Mouse (Mus musculus) layer of hippocampus, adult 2 months (tissue): ENCODE results near the gene Btc. TPM values are rescaled to one million over a fixed set of nuclear protein-coding genes. Genes with fewer than 3 reads are reported as not detected.
A peak's percentile ranks its signal among the peaks of the same experiment; 100 is the strongest.

Experiments
- DNase-seq, 2 experiments: peaks; one replicate each; pipeline ENCODE4 v3.0.0; 2022; ENCODE audit warnings: low spot score in 2 of 2
- H3K27ac ChIP-seq: fragments of 200-600 bp; 2 replicates; pipeline ENCODE4 v1.8.1; 2022
- H3K4me3 ChIP-seq: fragments of 200-600 bp; 2 replicates; pipeline ENCODE4 v1.8.1; 2022; ENCODE audit warnings: mild to moderate bottlenecking
- CTCF ChIP-seq: fragments of 200-600 bp; conservative IDR thresholded peaks from 2 replicates; pipeline ENCODE4 v1.8.1; 2022; ENCODE audit warnings: antibody characterized with exemption, mild to moderate bottlenecking, moderate library complexity
- long read RNA-seq, 2 experiments: library from polyadenylated mRNA; stranded (forward); transcript quantifications; one replicate each; pipeline ENCODE4 v2.0.0; 2021; ENCODE audit warnings: borderline mapping rate in 2 of 2
- total RNA-seq, 2 experiments: library from RNA; stranded (reverse); gene quantifications; 2 replicates each; pipeline ENCODE4 v1.2.3; 2021

The Btc gene
- 1 to 10 TPM; 1.0 to 1.4 TPM for total RNA-seq
- long read RNA-seq, experiment 1, result 0 reads
- long read RNA-seq, experiment 2, result 0 reads

DNA sequence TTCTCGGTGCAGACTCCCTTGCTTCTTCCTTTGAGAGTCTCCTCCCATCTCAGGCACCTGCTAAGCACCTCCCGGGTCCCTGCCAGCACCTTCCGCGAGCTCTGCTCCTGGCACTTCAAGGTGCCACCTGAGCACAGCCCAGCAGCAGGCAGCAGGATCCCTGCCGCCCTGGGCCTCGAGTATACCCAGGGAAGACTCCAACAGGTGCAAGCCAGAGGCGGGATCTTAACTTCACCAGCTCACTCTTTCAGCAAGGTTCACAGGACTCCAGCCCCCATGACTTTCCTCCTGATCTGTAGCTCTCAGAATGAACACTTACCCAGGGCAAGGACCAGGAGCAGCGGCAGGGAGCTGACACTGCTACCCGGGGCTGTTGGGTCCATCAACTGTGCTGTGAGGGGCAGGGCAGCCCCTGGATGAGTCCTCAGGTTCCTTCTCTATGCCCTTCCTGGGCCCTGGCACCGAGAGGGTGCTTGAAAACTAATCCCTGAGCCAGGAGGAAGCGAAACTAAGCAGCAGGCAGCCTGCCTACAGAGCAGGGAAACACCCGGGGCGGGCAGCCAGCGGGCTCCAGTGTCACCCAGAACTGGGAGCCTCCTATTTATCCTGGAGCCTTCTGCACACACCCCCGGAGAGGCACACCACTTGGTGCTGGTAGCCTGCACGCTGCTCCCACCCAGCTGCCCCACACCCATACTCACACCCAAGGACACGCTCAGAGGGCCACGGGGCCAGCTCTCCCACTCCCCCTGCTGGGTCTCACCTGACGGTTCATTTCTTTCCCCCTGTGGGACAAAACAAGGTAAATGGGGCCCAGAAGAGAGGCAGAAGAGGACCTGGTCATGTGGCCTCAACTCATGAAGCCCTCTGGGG lies at the start of gene Btc:
TSS of gene Btc (minus strand) at position 656 of the 873 bp plus-strand sequence.
- Histone ChIP-seq H3K27ac (no peak within 1 kb of the TSS; the same call in 1 of the 2 replicates), H3K4me3 (peak within 1 kb of the TSS; percentile 51)
- peak; percentile 75 for TF ChIP-seq CTCF
- peak; percentile 23 to 60 for DNase-seq

DNA sequence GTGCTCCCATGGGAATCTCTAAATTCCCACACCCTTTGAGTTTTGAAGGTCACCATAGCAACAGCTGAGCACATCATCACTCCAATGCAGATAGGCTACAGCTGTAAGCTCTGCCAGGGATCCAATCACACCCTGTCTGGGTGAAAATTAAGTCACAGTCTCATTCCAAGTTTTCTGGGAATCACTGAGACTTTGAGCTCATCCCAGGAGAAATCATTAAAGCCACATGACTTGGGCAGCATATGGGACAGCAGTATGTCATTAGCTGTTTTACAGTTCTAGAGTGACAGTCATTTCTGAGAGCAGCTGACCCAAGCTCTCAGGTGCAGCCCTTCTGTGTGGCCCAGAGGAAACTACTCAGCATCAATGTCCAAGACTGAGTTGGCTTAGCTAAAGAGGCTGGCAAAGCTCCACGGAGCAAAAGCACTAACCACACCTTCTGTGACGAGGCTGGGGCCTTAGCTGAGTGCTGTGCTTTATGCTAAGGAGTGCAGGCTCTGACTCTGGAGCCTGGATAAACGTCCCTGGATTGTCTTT lies 42.3 kb upstream of the Btc start:
- H3K27ac ChIP-seq, result no peak overlapping the region
- peak; percentile 5 to 17 for DNase-seq
- no peak for TF ChIP-seq CTCF
- no peak overlapping the region for H3K4me3 ChIP-seq

DNA sequence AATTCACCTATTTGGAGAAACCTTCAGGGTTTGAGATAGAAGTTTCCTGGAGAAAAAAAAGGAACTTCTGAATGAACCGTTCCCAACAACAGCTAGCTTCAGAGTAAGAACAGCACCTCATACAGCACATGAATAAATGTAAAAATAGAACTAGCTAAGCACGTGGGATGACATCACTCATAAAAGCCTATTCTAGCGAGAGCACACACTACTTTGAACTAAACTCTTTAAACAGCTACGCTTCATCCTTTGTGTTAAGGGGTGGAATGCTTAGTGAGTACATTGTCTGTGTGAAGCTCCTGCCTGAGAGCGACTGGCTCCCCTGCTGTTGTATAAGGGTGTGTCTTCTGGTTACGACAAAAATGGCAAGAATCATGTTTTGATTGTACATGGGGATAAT lies 33.8 kb upstream of the Btc start:
- no peak for DNase-seq
- H3K4me3 ChIP-seq, result no peak overlapping the region
- TF ChIP-seq CTCF, result no peak
- no peak overlapping the region for H3K27ac ChIP-seq

DNA sequence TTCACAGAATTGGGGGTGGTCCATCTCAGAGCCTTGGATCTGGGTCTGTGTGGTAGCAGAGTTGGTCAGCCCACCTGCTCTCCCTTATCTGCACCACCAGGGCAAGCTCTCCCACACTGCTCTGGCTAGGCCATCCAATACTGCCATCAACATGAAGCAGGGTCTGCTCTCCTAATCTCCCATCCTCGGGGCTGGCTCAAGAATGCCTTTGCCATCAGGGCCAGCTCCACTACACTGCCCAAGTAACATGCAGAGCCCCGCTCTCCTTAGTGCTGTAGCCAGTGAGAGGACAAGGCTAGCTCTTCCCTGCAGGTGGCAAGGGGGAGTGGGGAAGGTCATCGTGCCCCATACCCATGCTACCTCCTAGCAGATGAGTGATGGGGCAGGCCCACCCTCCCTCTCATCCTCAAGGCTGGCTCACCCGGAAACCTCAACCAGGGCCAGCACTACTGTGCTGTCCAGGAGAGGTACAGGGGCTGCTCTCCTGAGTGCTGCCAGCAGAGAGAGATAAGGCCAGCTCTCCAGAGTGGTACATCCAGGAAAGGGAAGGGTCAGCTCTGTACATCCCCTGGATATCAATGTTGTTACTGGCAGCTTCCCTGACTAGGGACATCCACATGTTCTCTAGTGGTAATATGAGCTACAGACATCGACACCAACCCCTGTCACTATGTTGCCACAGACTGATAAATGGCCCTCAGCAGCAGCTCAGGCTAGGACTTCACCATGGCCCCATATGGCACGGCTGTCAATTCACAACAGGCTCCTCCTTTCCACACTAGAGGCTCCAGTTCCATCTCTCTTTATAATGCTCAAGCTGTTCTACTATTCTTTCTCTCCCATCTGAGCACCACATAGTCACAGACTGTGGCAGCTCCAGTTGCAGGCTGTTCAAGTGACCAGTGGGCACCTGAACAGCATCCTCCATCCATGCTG lies 32.2 kb upstream of the Btc start:
- H3K4me3 ChIP-seq, result no peak overlapping the region
- H3K27ac ChIP-seq, result no peak overlapping the region
- no peak for TF ChIP-seq CTCF
- no peak for DNase-seq

DNA sequence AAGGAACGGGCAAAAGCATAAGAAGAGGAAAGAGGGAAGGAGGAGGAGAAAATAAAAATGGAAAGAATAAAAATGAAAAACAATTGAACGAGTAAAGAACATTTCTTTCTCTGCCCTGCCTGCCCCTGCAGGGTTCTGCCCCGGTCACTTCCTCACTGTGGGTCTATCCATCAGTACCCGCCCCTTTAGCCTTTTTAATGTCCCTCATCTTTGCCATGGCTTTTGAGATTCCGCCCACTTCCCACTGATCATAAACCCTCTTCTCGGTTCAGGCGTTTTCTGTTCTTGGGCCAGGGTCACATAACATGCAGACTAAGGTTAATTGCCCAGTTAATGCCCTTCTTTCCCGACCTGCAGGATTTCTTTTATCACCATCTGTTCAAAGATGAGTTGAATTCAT lies 25.8 kb upstream of the Btc start:
- Histone ChIP-seq H3K27ac (no peak overlapping the region), H3K4me3 (no peak overlapping the region)
- no peak for DNase-seq
- no peak for TF ChIP-seq CTCF

DNA sequence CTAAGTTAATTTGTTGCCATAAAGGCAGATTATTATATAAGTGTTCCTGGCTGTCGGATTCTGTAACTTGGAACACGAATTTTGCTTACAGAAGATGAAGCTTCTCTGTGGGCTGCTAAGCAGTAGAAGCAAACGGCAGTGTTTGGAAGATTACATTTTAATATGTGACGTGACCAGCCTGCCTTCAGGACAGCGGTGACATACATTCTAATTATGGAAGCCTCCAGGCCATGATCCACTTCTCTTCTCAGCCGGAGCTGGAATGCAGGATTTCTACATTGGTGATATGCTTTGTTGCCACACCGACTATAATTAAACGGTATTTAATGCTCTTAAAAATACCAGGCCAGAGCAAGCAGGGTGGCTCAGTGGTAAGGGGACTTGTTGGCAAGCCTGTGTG lies 11.0 kb upstream of the Btc start:
- no peak for TF ChIP-seq CTCF
- Histone ChIP-seq H3K4me3 (no peak overlapping the region), H3K27ac (0 out of 2 replicates have a peak overlapping the region, but pooled peaks have one; percentile 19)
- peak in 1 of 2 experiments; percentile 11 for DNase-seq

DNA sequence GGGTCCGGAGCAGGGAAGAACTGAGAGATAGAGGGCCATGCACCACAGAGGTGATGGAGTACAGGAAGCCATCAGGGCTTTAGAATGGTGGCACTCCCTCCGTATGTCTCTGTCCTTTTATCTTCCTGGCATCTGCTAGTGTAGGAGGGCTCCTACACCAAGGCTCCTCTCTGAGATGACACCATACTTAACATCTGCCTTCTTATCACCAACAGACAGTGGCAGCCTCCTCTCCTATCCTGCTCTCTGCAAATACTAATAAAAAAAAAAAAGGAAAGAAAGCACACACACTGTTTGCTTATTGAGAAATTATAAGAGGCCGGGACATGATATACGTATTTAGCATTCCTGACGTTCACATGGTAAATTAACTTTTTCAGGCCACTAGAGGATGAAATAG lies 1.5 kb upstream of the Btc start:
- TF ChIP-seq CTCF, result no peak
- H3K27ac ChIP-seq, result no peak overlapping the region
- no peak for DNase-seq
- no peak overlapping the region for H3K4me3 ChIP-seq

DNA sequence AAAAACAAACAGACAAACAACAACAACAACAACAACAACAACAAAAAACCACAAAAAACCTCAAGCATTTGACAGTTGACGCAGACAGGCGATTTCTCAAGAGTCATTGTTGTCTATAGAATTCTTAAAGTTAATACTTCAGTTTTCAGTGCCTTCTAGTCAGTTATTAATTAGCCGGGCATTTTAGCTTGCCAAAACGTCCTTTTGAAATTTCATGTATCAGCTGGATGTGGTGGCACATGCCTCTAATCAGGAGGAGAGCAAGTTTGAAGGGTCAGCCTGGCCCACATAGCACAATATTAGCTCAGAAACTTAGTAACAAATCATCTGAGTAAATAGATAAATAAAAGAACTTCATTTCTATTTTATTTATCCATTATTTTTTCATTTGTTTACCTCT lies 487 bp upstream of the Btc start:
- Histone ChIP-seq H3K4me3 (no peak overlapping the region), H3K27ac (no peak overlapping the region)
- no peak for TF ChIP-seq CTCF
- DNase-seq, result no peak

DNA sequence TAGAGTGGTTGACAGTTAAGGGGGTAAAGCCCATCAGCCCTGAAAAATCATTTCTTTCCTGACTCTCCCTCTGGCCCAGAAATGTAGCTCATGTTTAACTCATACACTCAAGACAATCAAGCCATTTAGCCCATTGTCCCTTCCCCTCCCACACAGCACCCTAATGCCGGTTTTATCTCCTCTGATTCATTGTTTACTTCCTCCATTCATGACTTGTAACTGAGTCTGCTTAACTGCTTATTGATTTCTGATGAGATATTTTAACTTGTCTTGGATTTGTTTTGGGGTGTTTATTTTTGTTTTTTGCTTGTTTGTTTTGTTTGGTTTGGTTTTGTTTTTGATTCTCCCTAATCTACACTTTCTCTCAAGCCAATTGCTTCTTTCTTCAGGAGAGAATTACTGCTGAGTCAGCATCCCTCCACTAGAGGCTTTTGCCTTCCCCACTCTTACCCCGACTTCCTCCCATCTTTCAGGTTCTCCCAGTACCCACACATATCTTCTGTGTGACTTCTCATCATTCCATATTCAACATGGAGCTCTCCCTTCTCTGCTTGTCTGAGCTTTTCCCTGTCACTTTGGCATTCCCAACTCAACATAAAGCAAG lies 2.2 kb downstream of the Btc start:
- Histone ChIP-seq H3K4me3 (no peak overlapping the region), H3K27ac (no peak overlapping the region)
- no peak for TF ChIP-seq CTCF
- no peak for DNase-seq

DNA sequence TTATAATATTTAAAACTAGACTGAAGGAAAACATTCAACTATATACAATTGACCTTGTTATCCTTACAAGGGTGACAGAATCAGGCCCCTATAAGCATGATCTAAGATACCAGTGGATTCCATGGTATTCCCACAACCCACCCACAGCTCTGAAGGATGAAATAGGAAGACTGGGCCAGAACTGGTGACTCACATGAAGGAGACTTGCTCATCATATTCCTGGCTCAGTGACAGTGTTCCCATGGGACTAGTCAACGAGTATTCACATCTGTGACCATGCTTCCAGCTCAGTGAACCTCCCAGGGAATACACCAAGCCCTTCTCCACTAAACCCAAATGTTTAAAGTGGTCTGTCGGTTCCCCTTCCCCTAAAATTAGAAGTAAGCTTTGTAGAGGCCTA lies 27.3 kb downstream of the Btc start:
- DNase-seq, result peak in 1 of 2 experiments; percentile 11
- Histone ChIP-seq H3K27ac (no peak overlapping the region), H3K4me3 (no peak overlapping the region)
- no peak for TF ChIP-seq CTCF

DNA sequence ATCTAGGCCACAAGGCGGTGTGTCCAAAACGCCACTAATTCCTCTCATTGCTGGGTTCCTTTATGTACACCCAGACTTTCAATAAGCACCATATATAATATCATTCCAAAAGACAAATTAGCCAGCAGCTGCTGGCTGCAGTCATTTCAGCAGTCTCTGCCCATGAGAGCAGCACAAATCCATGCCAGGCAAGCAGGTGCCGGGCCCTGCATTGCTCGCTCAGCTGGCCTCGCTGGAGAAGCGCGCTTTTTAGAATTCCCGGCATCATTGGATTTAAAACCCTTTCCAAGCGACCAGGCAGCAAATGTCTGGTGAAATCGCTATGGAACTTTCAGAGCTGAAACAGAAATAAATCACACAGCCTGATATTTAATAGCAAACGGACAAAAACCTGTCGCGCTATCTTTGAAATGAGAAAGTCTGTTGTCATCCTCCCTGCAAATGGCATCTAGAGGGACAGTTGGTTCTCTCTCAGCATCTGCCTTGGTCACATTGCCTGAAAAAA lies 34.7 kb downstream of the Btc start:
- TF ChIP-seq CTCF, result no peak
- Histone ChIP-seq H3K27ac (peak overlapping the region; percentile 57), H3K4me3 (no peak overlapping the region)
- DNase-seq, result peak; percentile 27 to 33

DNA sequence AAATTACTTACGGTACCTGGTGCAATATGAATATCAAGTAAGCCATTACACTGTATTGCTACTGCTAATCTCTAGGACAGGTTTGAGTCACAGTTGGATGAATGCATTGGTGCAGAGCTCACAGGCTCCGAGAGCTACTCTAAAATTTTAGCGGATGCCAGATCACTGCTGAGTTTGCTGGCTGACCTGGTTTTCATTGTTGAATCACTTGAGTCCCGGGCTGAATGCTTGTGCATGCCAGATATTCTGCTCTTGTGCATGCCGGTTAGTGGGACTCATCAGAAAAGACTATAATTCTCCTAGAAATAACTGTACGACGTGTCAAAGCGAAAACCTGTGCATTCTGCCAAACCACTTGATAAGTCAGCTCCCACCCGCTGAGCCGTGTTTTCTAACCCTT lies 35.9 kb downstream of the Btc start:
- DNase-seq, result peak in 1 of 2 experiments; percentile 10
- no peak for TF ChIP-seq CTCF
- Histone ChIP-seq H3K27ac (no peak overlapping the region), H3K4me3 (no peak overlapping the region)
